Mouse (Mus musculus) bone marrow macrophage, adult 2 months (primary cell): ENCODE measurements around the gene Lsm12.

Experiments
- CTCF ChIP-seq: IDR thresholded peaks from 2 replicates; pipeline ENCODE4 v1.5.1; 2012; ENCODE audit warnings: low read depth, mild to moderate bottlenecking, low read length, moderate library complexity
- POLR2A ChIP-seq: IDR thresholded peaks from 2 replicates; pipeline ENCODE4 v1.6.1; 2012; ENCODE audit warnings: mild to moderate bottlenecking, low read depth, low read length, borderline replicate concordance

DNA sequence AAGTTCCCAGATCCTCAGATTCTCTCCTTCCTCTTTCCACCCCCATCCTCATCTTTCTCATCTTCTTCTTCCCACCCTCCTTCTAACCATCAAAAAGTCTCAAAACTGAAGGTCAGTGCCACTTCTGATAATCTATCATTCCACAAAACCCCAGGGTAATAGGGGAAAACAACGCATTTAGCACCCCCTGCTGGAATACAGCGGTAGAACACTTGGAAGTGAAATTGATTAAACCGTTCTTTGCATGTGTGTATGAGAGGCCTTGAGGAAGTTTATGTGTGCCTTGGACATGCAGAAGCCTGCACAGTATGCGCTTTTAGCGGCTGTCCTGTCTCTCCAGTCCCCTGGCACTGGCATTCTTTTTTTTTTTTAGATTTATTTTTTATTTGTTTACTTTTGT lies 44.6 kb downstream of the Lsm12 start:
- no peak for TF ChIP-seq POLR2A
- no peak for TF ChIP-seq CTCF
